Mouse (Mus musculus) kidney, postnatal 0 days (tissue): ENCODE data around the gene Yy1. TPM values are rescaled to one million over a fixed set of nuclear protein-coding genes. Genes with fewer than 3 reads are reported as not detected.
A peak's percentile ranks its signal among the peaks of the same experiment; 100 is the strongest.

Experiments used
- ATAC-seq: fragments of 200-750 bp; cut with Nextera tagmentation; replicated peaks from 2 replicates; pipeline ENCODE4 v1.8.0; 2017; ENCODE audit warnings: low read depth, moderate number of reproducible peaks, moderate TSS enrichment, moderate library complexity; ENCODE audit not compliant: low FRiP score
- DNase-seq: peaks from one replicate; pipeline ENCODE4 v3.0.0-alpha.2; 2016; ENCODE audit warnings: low spot score
- H3K27ac ChIP-seq: fragments of 300-500 bp; sonication (generic); 2 replicates; pipeline ENCODE4 v1.5.1; 2014; ENCODE audit warnings: mild to moderate bottlenecking
- H3K27me3 ChIP-seq: fragments of 300-500 bp; sonication (generic); 2 replicates; pipeline ENCODE4 v1.6.1; 2014; ENCODE audit warnings: low read length, mixed read lengths; ENCODE audit not compliant: insufficient read depth
- H3K36me3 ChIP-seq: fragments of 300-500 bp; sonication (generic); 2 replicates; pipeline ENCODE4 v1.6.1; 2014; ENCODE audit warnings: low read length, mixed read lengths; ENCODE audit not compliant: insufficient read depth
- H3K4me1 ChIP-seq: fragments of 300-500 bp; sonication (generic); replicated peaks from 2 replicates; pipeline ENCODE4 v1.6.1; 2014; ENCODE audit warnings: antibody characterized with exemption, low read length, mixed read lengths; ENCODE audit not compliant: insufficient read depth
- H3K4me2 ChIP-seq: fragments of 300-500 bp; sonication (generic); 2 replicates; pipeline ENCODE4 v1.6.1; 2014; ENCODE audit warnings: mild to moderate bottlenecking, low read length, moderate library complexity, mixed read lengths
- H3K4me3 ChIP-seq: fragments of 300-500 bp; sonication (generic); replicated peaks from 2 replicates; pipeline ENCODE4 v1.5.1; 2014; ENCODE audit warnings: low read depth, low read length
- H3K9ac ChIP-seq: fragments of 300-500 bp; sonication (generic); 2 replicates; pipeline ENCODE4 v1.6.1; 2014; ENCODE audit warnings: low read depth, low read length
- H3K9me3 ChIP-seq: fragments of 300-500 bp; sonication (generic); replicated peaks from 2 replicates; pipeline ENCODE4 v1.6.1; 2016; ENCODE audit warnings: low read length, inconsistent platforms, mixed read lengths
- CTCF ChIP-seq: IDR thresholded peaks from 2 replicates; pipeline ENCODE4 v1.5.1; 2016; ENCODE audit warnings: antibody characterized with exemption, low read depth, mild to moderate bottlenecking, moderate library complexity
- WGBS: fragments of 180-500 bp; shearing (Covaris S2); extraction: QIAGEN DNeasy Blood & Tissue Kit; methylation state at CpG from one replicate; pipeline ENCODE4 v1.1.7; 2014; 5-methylcytosine and 5-hydroxymethylcytosine counted together
- polyA plus RNA-seq: library from polyadenylated mRNA; unstranded; fragments of >200 nt; fragmentation: Nextera tagmentation; extraction: Ambion mirVana; gene quantifications from 2 replicates; pipeline ENCODE4 v1.2.1, GENCODE M21; 2015

Gene Yy1
- polyA plus RNA-seq, 1 experiment from 2014 or later = 17.3 TPM

DNA sequence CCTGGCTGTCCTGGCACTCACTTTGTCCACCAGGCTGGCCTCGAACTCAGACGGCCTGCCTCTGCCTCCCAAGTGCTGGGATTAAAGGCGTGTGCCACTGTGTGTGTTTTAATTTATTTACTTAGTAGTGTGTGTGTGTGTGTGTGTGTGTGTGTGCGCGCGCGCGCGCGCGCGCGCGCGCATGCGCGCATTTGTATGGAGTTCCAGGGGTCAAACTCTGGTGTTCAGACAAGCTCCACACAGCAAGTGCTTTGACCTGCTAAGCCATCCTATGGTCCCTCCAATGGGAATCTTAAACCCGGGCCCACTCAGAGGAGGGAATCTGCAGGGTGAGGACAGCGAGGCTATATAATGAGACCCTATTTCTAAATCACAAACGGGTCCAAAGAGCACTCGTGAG is 37.6 kb upstream of the Yy1 start:
- Histone ChIP-seq H3K9me3 (no peaks in the 10 kb centered on the region), H3K27ac (no peak overlapping the region), H3K9ac (no peak overlapping the region), H3K4me1 (no peaks in the 10 kb centered on the region), H3K27me3 (no peaks in the 10 kb centered on the region), H3K4me2 (no peak overlapping the region), H3K4me3 (no peak overlapping the region), H3K36me3 (no peaks in the 10 kb centered on the region)
- no peak for DNase-seq
- 92% methylated on average over 21 of the region's 21 CpGs for WGBS
- ATAC-seq = no peak
- no peak for TF ChIP-seq CTCF

GRCm38 (mm10) chr12:108756611-108757010 is 36.2 kb upstream of the Yy1 start:
- TF ChIP-seq CTCF = no peak

GRCm38 (mm10) chr12:108757717-108758257 is 35.0 kb upstream of the Yy1 start:
- under 1% methylated on average over 40 of the region's 41 CpGs for WGBS
- peak; percentile 99 for ATAC-seq
- no peaks in the 10 kb centered on the region for H3K4me1 ChIP-seq
- no peaks in the 10 kb centered on the region for H3K9me3 ChIP-seq
- peak; percentile 100 for TF ChIP-seq CTCF
- peak overlapping the region; percentile 70 for H3K9ac ChIP-seq
- peak overlapping the region; percentile 62 for H3K4me3 ChIP-seq
- DNase-seq = peak; percentile 100
- H3K27me3 ChIP-seq = no peaks in the 10 kb centered on the region
- peak overlapping the region; percentile 91 for H3K4me2 ChIP-seq
- H3K36me3 ChIP-seq = no peaks in the 10 kb centered on the region
- H3K27ac ChIP-seq = peak overlapping the region; percentile 58

More at GRCm38 (mm10) chr12:108756611-108757010, 36.2 kb upstream of the Yy1 start:
- no peak overlapping the region for H3K4me3 ChIP-seq
- H3K4me1 ChIP-seq = no peaks in the 10 kb centered on the region
- WGBS = 92% methylated on average over 10 of the region's 10 CpGs
- H3K9ac ChIP-seq = no peak overlapping the region
- no peak for ATAC-seq
- no peaks in the 10 kb centered on the region for H3K36me3 ChIP-seq
- H3K9me3 ChIP-seq = no peaks in the 10 kb centered on the region
- no peak for DNase-seq
- no peak overlapping the region for H3K4me2 ChIP-seq
- no peaks in the 10 kb centered on the region for H3K27me3 ChIP-seq
- no peak overlapping the region for H3K27ac ChIP-seq

DNA sequence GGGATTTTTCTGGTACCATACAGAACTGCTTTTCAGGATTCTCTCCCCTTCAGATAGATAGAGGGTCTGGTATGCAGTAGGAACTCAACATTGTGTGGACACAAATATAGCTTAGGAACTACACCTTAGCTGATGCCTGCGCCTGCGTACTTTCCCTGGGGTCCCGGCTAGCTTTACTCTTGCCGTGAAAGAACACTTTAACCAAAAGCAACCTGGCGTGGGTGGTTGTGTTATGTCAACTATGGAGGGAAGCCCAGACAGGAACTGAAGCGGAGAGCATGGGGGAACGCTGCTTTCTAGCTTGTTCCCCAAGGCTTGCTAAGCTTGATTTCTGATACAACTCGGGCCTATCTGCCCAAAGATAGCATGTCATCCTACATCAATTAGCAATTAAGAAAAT is 34.5 kb upstream of the Yy1 start:
- Histone ChIP-seq H3K9me3 (no peaks in the 10 kb centered on the region), H3K4me1 (no peaks in the 10 kb centered on the region), H3K9ac (no peak overlapping the region; the same call in 1 of the 2 replicates), H3K4me3 (no peak overlapping the region), H3K4me2 (peak overlapping the region; percentile 91), H3K36me3 (no peaks in the 10 kb centered on the region), H3K27ac (no peak overlapping the region), H3K27me3 (no peaks in the 10 kb centered on the region)
- no peak; the same call in 1 of the 2 replicates for ATAC-seq
- peak; percentile 12 for DNase-seq
- 57% methylated on average over 8 of the region's 8 CpGs for WGBS
- TF ChIP-seq CTCF = no peak

GRCm38 (mm10) chr12:108758682-108759081 is 34.1 kb upstream of the Yy1 start:
- Histone ChIP-seq H3K4me3 (no peak overlapping the region), H3K27me3 (no peaks in the 10 kb centered on the region), H3K27ac (no peak overlapping the region), H3K4me1 (no peaks in the 10 kb centered on the region), H3K9ac (no peak overlapping the region), H3K9me3 (no peaks in the 10 kb centered on the region), H3K36me3 (no peaks in the 10 kb centered on the region), H3K4me2 (no peak overlapping the region)
- WGBS = 85% methylated on average over 13 of the region's 13 CpGs
- DNase-seq (no peak), ATAC-seq (no peak)
- TF ChIP-seq CTCF = no peak

- Histone ChIP-seq H3K36me3 (no peaks in the 10 kb centered on the region), H3K27ac (no peak overlapping the region), H3K4me1 (no peaks in the 10 kb centered on the region), H3K4me3 (no peak overlapping the region), H3K27me3 (no peaks in the 10 kb centered on the region), H3K9ac (no peak overlapping the region), H3K9me3 (no peaks in the 10 kb centered on the region), H3K4me2 (no peak overlapping the region)
- 81% methylated on average over 11 of the region's 11 CpGs for WGBS
- no peak for DNase-seq
- ATAC-seq = no peak
- TF ChIP-seq CTCF = no peak
Measured at GRCm38 (mm10) chr12:108759266-108759665, 33.5 kb upstream of the Yy1 start.

- Histone ChIP-seq H3K9ac (peak overlapping the region; percentile 3; the same call in 1 of the 2 replicates), H3K4me1 (no peaks in the 10 kb centered on the region), H3K27me3 (no peaks in the 10 kb centered on the region), H3K27ac (no peak overlapping the region), H3K36me3 (no peaks in the 10 kb centered on the region), H3K4me3 (no peak overlapping the region), H3K4me2 (no peak overlapping the region), H3K9me3 (no peaks in the 10 kb centered on the region)
- TF ChIP-seq CTCF = no peak
- WGBS = 85% methylated on average over 6 of the region's 6 CpGs
- ATAC-seq = no peak
- DNase-seq = no peak
Measured at GRCm38 (mm10) chr12:108760016-108760415, 32.8 kb upstream of the Yy1 start.
